In the genomic region with DNA sequence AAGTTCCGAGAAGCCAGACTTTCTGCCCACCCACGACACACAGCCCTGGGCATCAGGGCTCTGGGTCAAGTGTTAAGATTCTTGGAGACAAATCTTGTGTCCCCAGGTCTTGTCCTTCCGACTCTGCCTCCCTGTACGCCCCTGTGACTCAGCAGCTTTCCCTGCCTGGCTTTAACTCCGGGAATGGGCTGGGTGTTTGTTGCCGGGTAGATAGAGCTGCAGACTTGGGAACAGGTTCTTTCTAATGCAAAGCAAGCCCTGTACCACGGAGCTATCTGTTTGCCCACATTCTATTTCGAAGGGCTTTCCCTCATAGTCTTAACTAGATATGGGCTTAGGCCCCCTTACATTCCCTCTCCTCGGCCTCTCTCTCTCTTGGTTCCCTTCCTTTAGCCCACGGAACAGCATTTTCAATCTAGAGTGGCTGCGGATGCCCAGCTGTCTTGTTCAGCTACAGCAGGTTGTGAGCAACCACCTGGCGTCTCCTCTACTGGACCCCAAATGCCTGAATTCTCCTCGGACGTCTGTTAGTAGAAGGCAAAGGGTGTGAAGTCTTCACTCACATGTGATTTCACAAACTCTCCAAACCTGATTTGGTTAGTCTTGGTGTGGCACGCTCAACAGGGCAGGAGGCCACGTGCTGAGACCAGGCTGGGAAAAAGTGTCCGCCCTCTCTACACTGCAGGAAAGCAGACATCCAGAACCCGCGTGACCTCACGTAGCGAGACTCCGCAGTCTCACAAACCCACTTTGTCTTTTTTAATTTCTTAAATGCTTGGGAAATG, we compare ENCODE assay signal across 8 mouse cellular contexts. TPM values are rescaled to one million over a fixed set of nuclear protein-coding genes. Genes with fewer than 3 reads are reported as not detected.
DNase-seq lines count a peak whose midpoint lies in the region; ATAC-seq and TF ChIP-seq lines count a peak whose summit lies in the region.

No protein-coding gene starts in this region.

- H3K27me3 ChIP-seq in cerebellum, adult 2 months (ENCODE audit: control insufficient read depth, insufficient read depth, low read length) = no peaks in the 10 kb centered on the region
- H3K27me3 ChIP-seq in MEL (ENCODE audit: control insufficient read depth in 1 of 2, insufficient read depth in 2 of 2, low read length in 2 of 2) = no peaks in the 10 kb centered on the region
- H3K27me3 ChIP-seq in forebrain, embryonic 11.5 days (ENCODE audit: control insufficient read depth, insufficient read depth, low read length) = no peaks in the 10 kb centered on the region
- no peaks in the 10 kb centered on the region for H3K27me3 ChIP-seq in intestine, embryonic 14.5 days (replicated peaks; ENCODE audit: control insufficient read depth, insufficient read depth, low read length)
- no peaks in the 10 kb centered on the region for H3K27me3 ChIP-seq in lung, embryonic 15.5 days

- peaks cover 20% of the 10 kb centered on the region for H3K4me1 ChIP-seq in cerebellum, adult 2 months (ENCODE audit: control insufficient read depth, insufficient read depth, low read length)
- peaks cover 11 to 25% of the 10 kb centered on the region in 2 experiments for H3K4me1 ChIP-seq in MEL (ENCODE audit: control insufficient read depth in 1 of 2, insufficient read depth in 2 of 2, low read length in 2 of 2)
- H3K4me1 ChIP-seq in forebrain, embryonic 11.5 days (replicated peaks; ENCODE audit: control insufficient read depth, insufficient read depth, low read length) = peaks cover 11% of the 10 kb centered on the region; the same call in 1 of the 2 replicates
- H3K4me1 ChIP-seq in intestine, embryonic 14.5 days (replicated peaks; ENCODE audit: control insufficient read depth, insufficient read depth, low read length) = peaks cover 32% of the 10 kb centered on the region
- H3K4me1 ChIP-seq in lung, embryonic 15.5 days = peaks cover 47% of the 10 kb centered on the region

- 0 out of 4 replicates have a peak, but pooled peaks of 1 of the 2 experiments have one; percentile 17 for TF ChIP-seq EP300 in MEL (IDR thresholded peaks at IDR 0.05; ENCODE audit: low read depth in 1 of 2, low read length in 2 of 2)

- no peak for TF ChIP-seq CTCF in cerebellum, adult 2 months (IDR thresholded peaks at IDR 0.05; ENCODE audit: borderline replicate concordance, insufficient read depth, low read depth, low read length)
- no peak for TF ChIP-seq CTCF in MEL (IDR thresholded peaks at IDR 0.05 in 2 of 3, conservative IDR thresholded peaks at IDR 0.05 in 1 of 3; ENCODE audit: control insufficient read depth in 1 of 3, insufficient read depth in 1 of 3, low read depth in 2 of 3, low read length in 3 of 3, poor library complexity in 1 of 3, severe bottlenecking in 1 of 3)

- H3K4me2 ChIP-seq in forebrain, embryonic 11.5 days (ENCODE audit: low read depth, low read length, severe bottlenecking) = peak overlapping the region; percentile 94
- peak overlapping the region; percentile 88 for H3K4me2 ChIP-seq in intestine, embryonic 14.5 days (ENCODE audit: low read length)
- H3K4me2 ChIP-seq in lung, embryonic 15.5 days = peak overlapping the region; percentile 78

- H3K9ac ChIP-seq in MEL (ENCODE audit: control insufficient read depth, low read depth, low read length, poor library complexity, severe bottlenecking) = peak overlapping the region; percentile 84
- peak overlapping the region; percentile 95 for H3K9ac ChIP-seq in forebrain, embryonic 11.5 days (ENCODE audit: low read length)
- peak overlapping the region; percentile 94 for H3K9ac ChIP-seq in intestine, embryonic 14.5 days (ENCODE audit: low read length)
- peak overlapping the region; percentile 97 for H3K9ac ChIP-seq in lung, embryonic 15.5 days

- H3K36me3 ChIP-seq in MEL (ENCODE audit: control insufficient read depth in 1 of 2, insufficient read depth in 2 of 2, low read length in 2 of 2) = peaks cover 0 to 22% of the 10 kb centered on the region in 2 experiments; a peak in 2 of 4 replicates
- no peaks in the 10 kb centered on the region for H3K36me3 ChIP-seq in forebrain, embryonic 11.5 days (ENCODE audit: control insufficient read depth, insufficient read depth, low read length)
- no peaks in the 10 kb centered on the region for H3K36me3 ChIP-seq in intestine, embryonic 14.5 days (ENCODE audit: control insufficient read depth, insufficient read depth, low read length)
- H3K36me3 ChIP-seq in lung, embryonic 15.5 days = no peaks in the 10 kb centered on the region

- H3K4me3 ChIP-seq in cerebellum, adult 2 months (replicated peaks; ENCODE audit: insufficient read depth, low read depth, low read length) = peak overlapping the region; percentile 86
- H3K4me3 ChIP-seq in MEL (ENCODE audit: control insufficient read depth in 1 of 2, insufficient read depth in 1 of 2, low read depth in 2 of 2, low read length in 2 of 2) = peak overlapping the region; percentile 72 to 81
- peak overlapping the region; percentile 89 for H3K4me3 ChIP-seq in forebrain, embryonic 11.5 days (ENCODE audit: low read depth, low read length)
- peak overlapping the region; percentile 96 for H3K4me3 ChIP-seq in intestine, embryonic 14.5 days (ENCODE audit: low read depth, low read length)
- H3K4me3 ChIP-seq in lung, embryonic 15.5 days = peak overlapping the region; percentile 94

- 19% methylated on average over 22 of the region's 22 CpGs for WGBS in cerebellum, adult 2 months
- 15% methylated on average over 22 of the region's 22 CpGs for WGBS in forebrain, embryonic 11.5 days
- WGBS in intestine, embryonic 14.5 days = 15% methylated on average over 22 of the region's 22 CpGs
- 15% methylated on average over 22 of the region's 22 CpGs for WGBS in lung, embryonic 15.5 days

- peak in 1 of 2 experiments; percentile 68 for DNase-seq in cerebellum, adult 2 months
- no peak for DNase-seq in cerebellum, postnatal 25 days
- DNase-seq in MEL (ENCODE audit: low read depth, low spot score) = no peak
- no peak for DNase-seq in forebrain, embryonic 11.5 days (ENCODE audit: low spot score)
- peak; percentile 62 for DNase-seq in intestine, embryonic 14.5 days (ENCODE audit: low spot score)
- peak; percentile 78 for DNase-seq in skeletal muscle tissue, adult 2 months (ENCODE audit: low read depth, low spot score)
- DNase-seq in thymus, postnatal 0 days (ENCODE audit: low spot score) = no peak

- no peak; the same call in 1 of the 2 replicates for ATAC-seq in forebrain, embryonic 11.5 days (replicated peaks; ENCODE audit: low FRiP score)
- ATAC-seq in intestine, embryonic 14.5 days (replicated peaks; ENCODE audit: low FRiP score, low TSS enrichment, low read depth) = peak; percentile 19
- no peak for ATAC-seq in lung, embryonic 15.5 days (ENCODE audit: borderline replicate concordance, extremely low read depth, low FRiP score, low TSS enrichment)

- no peak for TF ChIP-seq RAD21 in MEL (IDR thresholded peaks at IDR 0.05; ENCODE audit: low read depth, low read length)

- H3K27ac ChIP-seq in cerebellum, adult 2 months (ENCODE audit: insufficient read depth, low read length) = peak overlapping the region; percentile 92
- peak overlapping the region; percentile 78 for H3K27ac ChIP-seq in MEL (ENCODE audit: control insufficient read depth, low read depth, low read length)
- peak overlapping the region; percentile 77 for H3K27ac ChIP-seq in forebrain, embryonic 11.5 days (ENCODE audit: low read depth, low read length)
- H3K27ac ChIP-seq in intestine, embryonic 14.5 days (ENCODE audit: low read depth) = peak overlapping the region; percentile 94
- H3K27ac ChIP-seq in lung, embryonic 15.5 days = peak overlapping the region; percentile 97

- TF ChIP-seq POLR2A in cerebellum, adult 2 months (IDR thresholded peaks at IDR 0.05; ENCODE audit: borderline replicate concordance, insufficient read depth, low read length) = no peak
- no peak for TF ChIP-seq POLR2A in MEL (IDR thresholded peaks at IDR 0.05; ENCODE audit: control insufficient read depth in 1 of 2, insufficient read depth in 1 of 2, low read depth in 1 of 2, low read length in 2 of 2, poor library complexity in 1 of 2)

- no peaks in the 10 kb centered on the region for H3K9me3 ChIP-seq in MEL (replicated peaks; ENCODE audit: insufficient read depth, low read length)
- H3K9me3 ChIP-seq in forebrain, embryonic 11.5 days (ENCODE audit: control insufficient read depth, low read length) = no peaks in the 10 kb centered on the region
- H3K9me3 ChIP-seq in intestine, embryonic 14.5 days (ENCODE audit: control insufficient read depth, low read length) = no peaks in the 10 kb centered on the region
- no peaks in the 10 kb centered on the region for H3K9me3 ChIP-seq in lung, embryonic 15.5 days

- H3K79me2 ChIP-seq in MEL (ENCODE audit: control insufficient read depth, insufficient read depth, low read length, poor library complexity) = peaks cover 45% of the 10 kb centered on the region

TF ChIP-seq in MEL, 35 proteins besides CTCF, POLR2A, EP300 and RAD21 (continues in another document):
- TF ChIP-seq RCOR1 (IDR thresholded peaks at IDR 0.05; ENCODE audit: low read depth, low read length) (no peak), JUND (IDR thresholded peaks at IDR 0.05; ENCODE audit: low read depth, low read length) (0 out of 2 replicates have a peak, but pooled peaks have one; percentile 29), ZNF384 (IDR thresholded peaks at IDR 0.05; ENCODE audit: low read depth, low read length) (no peak), SMC3 (IDR thresholded peaks at IDR 0.05; ENCODE audit: low read depth, low read length) (no peak), E2F4 (IDR thresholded peaks at IDR 0.05; ENCODE audit: borderline replicate concordance, low read depth, low read length) (no peak)

RNA-seq across cellular contexts. Expression of a gene that starts 0.8 kb away (rescaled TPM):
- 364 and 394 TPM in 2 replicates for polyA plus RNA-seq in cerebellum, adult 2 months (2012; rRNA removed)
- total RNA-seq in MEL (2012; rRNA removed) = 381 and 395 TPM in 2 replicates
- polyA plus RNA-seq in MEL (2012; ENCODE audit: insufficient read depth in 1 of 2, insufficient read length in 2 of 2, low read depth in 1 of 2, low replicate concordance in 2 of 2, missing spikeins in 1 of 2) = 100 to 1,000 TPM; 257 to 389 TPM
- 198 and 207 TPM in 2 replicates for polyA plus RNA-seq in forebrain, embryonic 11.5 days (2014; fragmentation: Nextera tagmentation; extraction: Ambion mirVana)
- 235 and 250 TPM in 2 replicates for polyA plus RNA-seq in intestine, embryonic 14.5 days (2014; fragmentation: Nextera tagmentation; extraction: Ambion mirVana)
- 256 and 265 TPM in 2 replicates for polyA plus RNA-seq in lung, embryonic 15.5 days (2015; fragmentation: Nextera tagmentation; extraction: Ambion mirVana)
- polyA plus RNA-seq in thymus, postnatal 0 days (2015; fragmentation: Nextera tagmentation; extraction: Ambion mirVana) = 226 and 233 TPM in 2 replicates

RNA-seq across cellular contexts. Expression of a gene that starts 36.4 kb away (rescaled TPM):
- polyA plus RNA-seq in cerebellum, adult 2 months (2012; rRNA removed) = 88.1 and 88.6 TPM in 2 replicates
- 75.4 and 85.9 TPM in 2 replicates for total RNA-seq in MEL (2012; rRNA removed)
- 10 to 100 TPM in 1 of 2 experiments, not detected in 1; 75.7 TPM for polyA plus RNA-seq in MEL (2012; ENCODE audit: insufficient read depth in 1 of 2, insufficient read length in 2 of 2, low read depth in 1 of 2, low replicate concordance in 2 of 2, missing spikeins in 1 of 2)
- polyA plus RNA-seq in forebrain, embryonic 11.5 days (2014; fragmentation: Nextera tagmentation; extraction: Ambion mirVana) = 162 and 169 TPM in 2 replicates
- 194 and 228 TPM in 2 replicates for polyA plus RNA-seq in intestine, embryonic 14.5 days (2014; fragmentation: Nextera tagmentation; extraction: Ambion mirVana)
- 221 and 224 TPM in 2 replicates for polyA plus RNA-seq in lung, embryonic 15.5 days (2015; fragmentation: Nextera tagmentation; extraction: Ambion mirVana)
- 85.6 and 89.6 TPM in 2 replicates for polyA plus RNA-seq in thymus, postnatal 0 days (2015; fragmentation: Nextera tagmentation; extraction: Ambion mirVana)

Comparison
In these comparisons a context has a peak if more than half of its experiments do, and no peak if none do; other contexts are left out.
1. DNase-seq: peak in intestine, embryonic 14.5 days (single experiment) and skeletal muscle tissue, adult 2 months (single experiment); none in cerebellum, postnatal 25 days (0 of 2), MEL (single experiment), forebrain, embryonic 11.5 days (single experiment) and thymus, postnatal 0 days (single experiment).
2. Peak in every context shown above with its lines, with median percentiles within 50 percentile points of each other: H3K27ac ChIP-seq, H3K4me3 ChIP-seq, H3K9ac ChIP-seq and H3K4me2 ChIP-seq.